Mouse (Mus musculus) myocyte (in vitro differentiated cells): ENCODE measurements around the gene C77080.

Experiments used
- CEBPB ChIP-seq: IDR thresholded peaks from 2 replicates; pipeline ENCODE4 v1.6.1; 2011; ENCODE audit warnings: mild to moderate bottlenecking, moderate library complexity; ENCODE audit not compliant: poor library complexity, insufficient read depth, severe bottlenecking
- POLR2A ChIP-seq: IDR thresholded peaks from one replicate; pipeline ENCODE4 v1.6.1; 2011; ENCODE audit warnings: low read depth, mild to moderate bottlenecking, control low read depth, moderate library complexity; ENCODE audit not compliant: insufficient read length
- TCF12 ChIP-seq: IDR thresholded peaks from one replicate; pipeline ENCODE4 v1.6.1; 2011; ENCODE audit warnings: mild to moderate bottlenecking, control low read depth; ENCODE audit not compliant: poor library complexity, insufficient read depth, severe bottlenecking

DNA sequence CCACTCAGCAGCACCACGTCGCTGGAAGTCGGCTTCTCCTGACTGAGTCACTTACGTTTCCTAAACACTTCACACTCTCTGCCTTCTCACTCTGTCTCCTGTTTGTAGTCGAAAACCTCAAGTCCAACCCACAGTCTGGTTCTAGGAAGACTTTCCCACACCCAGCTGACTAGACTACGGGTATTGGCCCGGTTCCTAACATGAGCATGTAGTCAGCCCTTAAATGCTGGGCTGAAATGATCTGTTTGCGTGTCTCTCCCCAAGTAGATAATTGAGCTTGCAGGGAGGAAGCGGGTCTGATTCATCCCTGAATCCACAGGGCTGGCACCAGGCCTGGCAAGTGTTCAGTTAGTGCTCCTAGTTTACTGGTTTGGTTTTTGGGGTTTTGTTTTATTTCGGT is 56.5 kb downstream of the C77080 start:
- TF ChIP-seq POLR2A (peak; percentile 18), CEBPB (no peak; the same call in 1 of the 2 replicates), TCF12 (no peak)
